In genomic region chr12:35733580-35733979, GRCm38 (mm10) we compare ENCODE assay signal across 25 mouse cellular contexts.
DNase-seq lines count a peak whose midpoint lies in the region; ATAC-seq and TF ChIP-seq lines count a peak whose summit lies in the region.
"Had no signal": no experiment of that assay in that cellular context is flagged by ENCODE, and none has a peak within 500 bp of the region (broad histone marks: within the 10 kb centered on the region; RNA-seq: fewer than 3 reads in every experiment).

No protein-coding gene starts in this region.

- intact Hi-C loops in heart, postnatal 14 days (cut with DNase I) = no loop called here

- DNase-seq in Patski (ENCODE audit: low read depth, low spot score) = peak; percentile 9
- no peak for DNase-seq in heart, postnatal 14 days
- DNase-seq in kidney, postnatal 14 days = no peak
- DNase-seq in adrenal gland, postnatal 36 days = no peak
- DNase-seq: adrenal gland, adult 2 months; adrenal gland, postnatal 14 days; B cell, adult 2 months; cerebellum, adult 11-12 months; cerebellum, adult 8-10 months; cerebellum, postnatal 10 days; gastrocnemius, adult 2 months; gastrocnemius, postnatal 14 days; heart, adult 18-20 months; heart, postnatal 10 days; heart, postnatal 4 days; kidney, adult 2 months had no signal

- POLR2A ChIA-PET in Patski (lab: Charles Lee) = no interaction called here

- no peaks in the 10 kb centered on the region for H3K79me2 ChIP-seq in C2C12 (ENCODE audit: control insufficient read depth, insufficient read depth)

- H3K4me3 ChIP-seq in C2C12 (ENCODE audit: insufficient read depth, poor library complexity, severe bottlenecking) = no peak overlapping the region
- H3K4me3 ChIP-seq: forebrain, embryonic 15.5 days; gastrocnemius, adult 2 months; heart, embryonic 12.5 days; heart, embryonic 15.5 days had no signal

- no peaks in the 10 kb centered on the region for H3K79me3 ChIP-seq in C2C12 (ENCODE audit: low read depth)

- in situ Hi-C loops in Patski (cut with MboI; ENCODE audit: low pct_unique_long_range_greater_than_20kb) = no loop called here

- CTCF ChIA-PET in Patski (lab: Charles Lee) = interaction anchor here (2.0 kb wide), 1 partner anchor 11 kb away, joined by 5 read pairs; no protein-coding TSS in a partner anchor

- ATAC-seq in Patski = no peak
- peak; percentile 63 for ATAC-seq in megakaryocyte, adult 5-6 weeks (ENCODE audit: poor library complexity, severe bottlenecking)
- ATAC-seq: CD4-positive, CD25-positive, alpha-beta regulatory T cell, adult 4 months; forebrain, embryonic 15.5 days; hindbrain, postnatal 0 days; inflammation-experienced regulatory T-cells, adult 6 months; intestine, postnatal 0 days had no signal

- no peaks in the 10 kb centered on the region for H3K36me3 ChIP-seq in C2C12 (ENCODE audit: control insufficient read depth, insufficient read depth)
- H3K36me3 ChIP-seq: forebrain, embryonic 15.5 days; heart, embryonic 12.5 days; heart, embryonic 15.5 days had no signal

- TF ChIP-seq CTCF in C2C12 (IDR thresholded peaks at IDR 0.05; ENCODE audit: control insufficient read depth, insufficient read depth, insufficient read length) (no peak), Patski (IDR thresholded peaks at IDR 0.05) (no peak)

- no peaks in the 10 kb centered on the region for H3K27me3 ChIP-seq in C2C12 (ENCODE audit: control insufficient read depth, insufficient read depth, insufficient read length)
- H3K27me3 ChIP-seq in Patski = no peaks in the 10 kb centered on the region
- H3K27me3 ChIP-seq: forebrain, embryonic 15.5 days; heart, embryonic 12.5 days; heart, embryonic 15.5 days had no signal

- H3ac ChIP-seq in C2C12 (ENCODE audit: control insufficient read depth, insufficient read length, low read depth) = no peak overlapping the region

TF ChIP-seq in C2C12, 6 proteins besides CTCF, POLR2A, EP300 and RAD21:
- peak; percentile 96 for TF ChIP-seq USF1 (IDR thresholded peaks at IDR 0.05; ENCODE audit: low read depth)
- TF ChIP-seq MAX (IDR thresholded peaks at IDR 0.05) = peak; percentile 32
- TF ChIP-seq MYOD1 (IDR thresholded peaks at IDR 0.05; ENCODE audit: control insufficient read depth, insufficient read length, low read depth) = peak; percentile 5
- no peak for TF ChIP-seq MYOG (IDR thresholded peaks at IDR 0.05; ENCODE audit: control insufficient read depth, extremely low read depth, insufficient read length)
- TF ChIP-seq CEBPB (IDR thresholded peaks at IDR 0.05; ENCODE audit: low read depth) = no peak
- TF ChIP-seq FOSL1 (IDR thresholded peaks at IDR 0.05; ENCODE audit: insufficient read depth, low read length, poor library complexity, severe bottlenecking) = peak; percentile 48
TF ChIP-seq in C2C12: peak in this region for 4.
